Mouse (Mus musculus): ENCODE measurements around the gene Zfp105.

Zfp105 gene

GRCm38 (mm10) chr9:122922936-122923381 lies at the start of gene Zfp105:
Gene Zfp105 (plus strand): TSS chr9:122923072.
- peak in 1 of 2 experiments; percentile 7 for DNase-seq (ENCODE audit: low spot score in 2 of 2)

- no peak for DNase-seq (ENCODE audit: low spot score in 2 of 2)
Observed at GRCm38 (mm10) chr9:122874653-122875052, 48.2 kb upstream of the Zfp105 start.

DNA sequence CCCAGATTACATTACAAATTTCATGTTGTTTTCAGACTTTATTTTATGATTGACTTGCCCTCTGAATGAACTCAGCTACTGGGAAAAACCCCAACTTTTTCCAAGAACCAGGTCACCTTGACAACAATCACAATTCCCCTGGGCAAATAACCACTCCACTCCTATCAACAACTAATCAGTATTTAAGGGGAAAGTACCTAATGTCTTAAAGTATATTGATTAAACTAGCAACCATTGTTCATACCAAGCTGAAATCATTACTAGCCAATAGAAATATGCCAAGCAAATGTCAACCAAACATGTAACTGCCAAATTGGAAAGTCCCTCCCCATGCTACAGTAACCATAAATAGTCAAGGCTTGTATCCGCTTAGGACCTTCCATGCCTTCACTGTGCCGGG lies 47.7 kb upstream of the Zfp105 start:
- DNase-seq (ENCODE audit: low spot score in 2 of 2): no peak

- no peak for DNase-seq (ENCODE audit: low spot score in 2 of 2)
Observed at GRCm38 (mm10) chr9:122885385-122885784, 37.5 kb upstream of the Zfp105 start, which contains the start of gene Zkscan7. Gene Zkscan7 (plus strand): TSS chr9:122885685.

DNA sequence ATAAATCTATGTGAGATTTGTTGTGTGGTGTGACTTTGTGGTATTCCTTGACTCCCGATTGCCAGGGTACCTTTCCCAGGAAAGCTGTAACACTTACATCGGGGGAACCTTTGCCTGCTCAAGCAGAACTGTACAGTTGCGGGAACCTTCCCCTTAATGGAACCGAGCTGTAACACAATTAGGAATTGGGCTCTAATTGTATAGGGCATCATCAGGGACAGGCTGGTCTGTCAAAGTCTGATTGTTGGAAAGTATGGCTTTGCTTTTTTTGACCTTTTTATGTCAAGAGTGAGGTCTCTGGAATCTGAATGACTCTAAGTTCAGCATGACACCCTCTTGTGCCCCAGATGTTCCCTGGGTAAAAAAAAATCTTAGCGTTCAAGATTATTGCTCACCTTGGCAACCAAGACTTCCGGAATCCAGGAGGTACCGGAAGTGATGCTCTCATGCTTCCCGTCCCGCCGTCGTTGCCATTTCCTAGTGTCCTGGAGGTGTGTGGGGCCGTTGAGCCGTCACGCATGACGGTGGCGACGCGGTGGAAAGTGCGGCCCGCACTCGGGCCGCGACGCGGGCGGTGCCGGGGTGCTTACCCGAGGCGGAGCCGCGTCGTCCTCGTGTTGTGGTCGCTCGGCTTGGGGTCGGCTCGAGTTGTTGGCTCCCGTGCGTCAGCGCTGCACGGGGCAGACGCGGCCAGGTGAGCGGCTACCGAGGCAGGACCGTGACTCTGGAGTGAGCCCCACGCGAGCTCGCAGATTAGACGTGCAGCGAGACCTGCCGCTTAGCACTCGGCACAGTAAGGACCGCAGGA lies 36.3 kb upstream of the Zfp105 start:
- peak in 1 of 2 experiments; percentile 27 for DNase-seq (ENCODE audit: low spot score in 2 of 2)

DNA sequence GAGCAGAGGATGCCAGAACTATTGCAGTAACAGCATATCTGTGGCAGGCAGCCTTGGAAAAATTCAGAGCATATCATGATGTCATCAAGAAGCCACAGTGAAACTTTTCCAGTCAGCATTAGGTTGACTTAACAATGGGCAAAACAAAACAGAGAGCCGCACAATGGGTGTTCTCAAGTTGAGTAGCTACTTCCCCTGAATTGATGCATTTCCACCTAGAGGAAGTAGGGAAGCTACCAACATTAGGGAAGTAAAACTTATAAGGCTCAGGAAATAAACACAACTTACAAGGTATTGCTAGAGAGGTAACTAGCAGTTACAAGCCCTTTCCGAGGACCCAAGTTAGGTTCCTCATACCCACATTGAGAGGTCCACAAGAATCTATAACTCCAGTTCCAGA lies 21.8 kb upstream of the Zfp105 start:
- no peak for DNase-seq (ENCODE audit: low spot score in 2 of 2)

- DNase-seq (ENCODE audit: low spot score in 2 of 2): peak in 1 of 2 experiments; percentile 1
Observed at GRCm38 (mm10) chr9:122902717-122903535, 19.9 kb upstream of the Zfp105 start.

DNA sequence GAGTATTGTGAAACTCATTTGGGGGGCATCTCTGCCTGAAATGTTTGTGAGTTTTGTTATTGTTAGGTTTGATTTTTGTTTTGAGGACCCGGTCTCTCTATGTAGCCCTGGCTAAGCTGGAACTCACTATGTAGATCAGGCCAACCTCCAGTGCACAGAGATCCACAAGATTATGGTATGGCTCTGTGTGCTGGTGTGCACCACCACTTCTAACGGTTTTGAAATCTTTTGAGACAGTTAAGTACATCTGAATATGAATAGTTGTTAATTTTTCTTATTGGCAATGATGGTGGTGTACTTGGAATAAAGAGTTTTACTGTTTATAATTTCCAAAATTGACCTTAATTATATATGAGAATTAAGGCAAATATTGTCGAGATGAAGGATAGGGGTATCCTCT lies 436 bp upstream of the Zfp105 start:
- no peak for DNase-seq (ENCODE audit: low spot score in 2 of 2)

DNA sequence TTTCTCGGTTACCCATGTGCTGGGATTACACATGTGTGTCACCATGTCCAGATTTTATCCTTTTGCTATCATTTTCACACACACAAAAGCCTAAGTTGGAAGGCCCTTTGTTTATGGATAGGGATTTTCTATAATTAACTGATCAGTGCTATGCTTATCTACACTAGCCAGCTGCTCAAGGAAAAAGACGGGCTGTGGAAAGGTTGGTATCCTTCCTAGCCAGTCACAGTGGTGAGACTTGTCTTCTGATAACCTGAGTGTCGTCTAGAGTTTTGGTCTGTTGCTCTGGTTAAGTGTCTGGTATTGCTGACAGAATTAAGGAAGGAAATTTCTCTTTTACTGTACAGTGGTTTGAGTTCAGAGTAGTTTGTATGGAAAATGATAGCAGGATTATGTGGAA lies 6.0 kb downstream of the Zfp105 start:
- no peak for DNase-seq (ENCODE audit: low spot score in 2 of 2)

DNA sequence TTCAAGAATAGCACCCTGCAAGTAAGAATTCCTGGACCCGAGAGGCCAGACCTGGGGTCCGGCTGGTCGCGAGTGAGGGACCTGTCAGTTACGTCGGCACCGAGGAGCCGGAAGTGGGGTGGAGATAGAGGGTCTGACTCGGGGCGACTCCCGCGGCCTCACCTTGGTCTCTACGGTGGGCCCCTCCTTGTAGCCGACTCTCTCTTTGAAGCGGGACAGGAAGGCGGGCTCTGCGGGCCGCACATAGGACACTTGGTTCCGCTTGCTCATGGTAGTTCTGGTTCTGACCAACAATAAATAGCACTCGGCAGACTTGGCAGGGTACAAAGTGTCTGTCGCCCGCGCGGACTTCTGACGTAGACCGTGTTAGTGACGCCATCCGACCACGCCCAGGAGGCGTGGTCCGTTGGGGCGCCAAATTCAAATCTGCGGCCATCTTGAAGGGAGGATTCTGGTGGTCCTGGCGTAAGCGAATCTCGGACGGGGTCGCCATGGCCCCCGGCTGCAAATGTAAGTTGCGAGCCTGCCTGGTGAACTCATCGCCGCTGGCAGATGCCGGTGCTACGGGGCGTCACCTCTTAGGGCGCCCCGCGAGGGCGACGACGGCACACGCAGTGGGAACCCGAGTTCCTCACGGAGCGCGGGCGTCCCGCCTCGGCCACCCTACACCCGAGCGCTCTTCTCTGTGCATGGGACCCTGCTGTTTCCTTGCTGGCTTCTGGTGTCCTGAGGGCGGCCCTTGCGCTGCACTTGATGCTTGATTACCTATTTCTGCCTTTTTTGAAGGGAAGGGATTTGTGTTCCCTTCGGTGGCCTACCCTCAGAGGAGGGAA lies 28.0 kb downstream of the Zfp105 start, which contains the start of the genes 1110059G10Rik and Kif15:
Gene 1110059G10Rik, minus strand, starts transcription at position 358 of the 833 bp plus-strand sequence.
Gene Kif15, plus strand, starts transcription at position 404 of the 833 bp plus-strand sequence.
- DNase-seq (ENCODE audit: low spot score in 2 of 2): peak; percentile 90 to 95

All from spleen, postnatal 14 days (tissue).